Mouse (Mus musculus) stomach, embryonic 14.5 days (tissue): ENCODE measurements around the gene Chchd3. TPM values are rescaled to one million over a fixed set of nuclear protein-coding genes. Genes with fewer than 3 reads are reported as not detected.

Experiments
- ATAC-seq: fragments of 200-750 bp; cut with Nextera tagmentation; 2 replicates; pipeline ENCODE4 v1.8.0; 2017; ENCODE audit warnings: low read depth, moderate TSS enrichment; ENCODE audit not compliant: insufficient number of reproducible peaks, insufficient read depth, low FRiP score
- H3K27ac ChIP-seq: fragments of 300-500 bp; sonication (generic); 2 replicates; pipeline ENCODE4 v1.5.1; 2014; ENCODE audit warnings: mild to moderate bottlenecking, low read length, moderate library complexity, mixed read lengths
- H3K27me3 ChIP-seq: fragments of 300-500 bp; sonication (generic); 2 replicates; pipeline ENCODE4 v1.6.1; 2014; ENCODE audit warnings: low read length, control low read depth, mixed read lengths; ENCODE audit not compliant: control insufficient read depth, insufficient read depth
- H3K36me3 ChIP-seq: fragments of 300-500 bp; sonication (generic); 2 replicates; pipeline ENCODE4 v1.6.1; 2014; ENCODE audit warnings: mild to moderate bottlenecking, control low read depth, low read length, moderate library complexity, mixed read lengths; ENCODE audit not compliant: control insufficient read depth, insufficient read depth
- H3K4me1 ChIP-seq: fragments of 300-500 bp; sonication (generic); 2 replicates; pipeline ENCODE4 v1.6.1; 2014; ENCODE audit warnings: low read length, control low read depth, mixed read lengths; ENCODE audit not compliant: control insufficient read depth, insufficient read depth
- H3K4me2 ChIP-seq: fragments of 300-500 bp; sonication (generic); replicated peaks from 2 replicates; pipeline ENCODE4 v1.6.1; 2014; ENCODE audit warnings: low read depth, low read length, control low read depth
- H3K4me3 ChIP-seq: fragments of 300-500 bp; sonication (generic); 2 replicates; pipeline ENCODE4 v1.5.1; 2014; ENCODE audit warnings: low read depth, low read length, control low read depth
- H3K9ac ChIP-seq: fragments of 300-500 bp; sonication (generic); replicated peaks from 2 replicates; pipeline ENCODE4 v1.6.1; 2014; ENCODE audit warnings: low read depth, mild to moderate bottlenecking, control low read depth, low read length, moderate library complexity, mixed read lengths
- H3K9me3 ChIP-seq: fragments of 300-500 bp; sonication (generic); 2 replicates; pipeline ENCODE4 v1.6.1; 2016; ENCODE audit warnings: low read depth, low read length, control low read depth; ENCODE audit not compliant: control insufficient read depth
- WGBS: fragments of 180-500 bp; shearing (Covaris S2); extraction: QIAGEN DNeasy Blood & Tissue Kit; methylation state at CpG from one replicate; pipeline ENCODE4 v1.1.7; 2014; 5-methylcytosine and 5-hydroxymethylcytosine counted together
- polyA plus RNA-seq: library from polyadenylated mRNA; unstranded; fragments of >200 nt; fragmentation: Nextera tagmentation; extraction: Ambion mirVana; gene quantifications from 2 replicates; pipeline ENCODE4 v1.2.1, GENCODE M21; 2014

Gene Chchd3
- polyA plus RNA-seq, result 96.4 and 106 TPM in 2 replicates

GRCm38 (mm10) chr6:33059735-33060576, at the start of gene Chchd3:
Chchd3 (minus strand) TSS chr6:33060260.
- peak; percentile 100 for ATAC-seq
- no peak within 1 kb of the TSS; the same call in 1 of the 2 replicates for H3K27ac ChIP-seq
- under 1% methylated on average over 50 of the region's 50 CpGs for WGBS
- H3K27me3 ChIP-seq, result no peaks in the 10 kb centered on the region
- peak within 1 kb of the TSS; percentile 97 for H3K4me3 ChIP-seq
- peak within 1 kb of the TSS; percentile 73 for H3K4me2 ChIP-seq
- peaks cover 2% of the 10 kb centered on the region; the same call in 1 of the 2 replicates for H3K36me3 ChIP-seq
- no peaks in the 10 kb centered on the region for H3K9me3 ChIP-seq
- peaks cover 4% of the 10 kb centered on the region; the same call in 1 of the 2 replicates for H3K4me1 ChIP-seq
- H3K9ac ChIP-seq, result peak within 1 kb of the TSS; percentile 63

- Histone ChIP-seq H3K36me3 (no peaks in the 10 kb centered on the region), H3K4me1 (no peaks in the 10 kb centered on the region), H3K9ac (no peak overlapping the region), H3K27me3 (no peaks in the 10 kb centered on the region), H3K4me2 (no peak overlapping the region), H3K9me3 (no peaks in the 10 kb centered on the region), H3K27ac (no peak overlapping the region), H3K4me3 (no peak overlapping the region)
- ATAC-seq, result no peak
- WGBS, result 82% methylated on average over 6 of the region's 6 CpGs
These were observed 44.6 kb upstream of the Chchd3 start for GRCm38 (mm10) chr6:33104661-33105060.

GRCm38 (mm10) chr6:33098903-33099302, 38.8 kb upstream of the Chchd3 start:
- H3K36me3 ChIP-seq, result no peaks in the 10 kb centered on the region
- ATAC-seq, result no peak
- no peaks in the 10 kb centered on the region for H3K27me3 ChIP-seq
- H3K4me1 ChIP-seq, result no peaks in the 10 kb centered on the region
- H3K9me3 ChIP-seq, result no peaks in the 10 kb centered on the region
- 87% methylated on average over 4 of the region's 4 CpGs for WGBS
- H3K9ac ChIP-seq, result no peak overlapping the region
- H3K4me3 ChIP-seq, result no peak overlapping the region
- H3K27ac ChIP-seq, result no peak overlapping the region
- no peak overlapping the region for H3K4me2 ChIP-seq

- H3K4me3 ChIP-seq, result no peak overlapping the region
- H3K27me3 ChIP-seq, result no peaks in the 10 kb centered on the region
- no peaks in the 10 kb centered on the region for H3K36me3 ChIP-seq
- WGBS, result 74% methylated on average over 8 of the region's 8 CpGs
- H3K9me3 ChIP-seq, result no peaks in the 10 kb centered on the region
- no peak overlapping the region for H3K27ac ChIP-seq
- H3K4me1 ChIP-seq, result no peaks in the 10 kb centered on the region
- H3K9ac ChIP-seq, result no peak overlapping the region
- ATAC-seq, result no peak
- no peak overlapping the region for H3K4me2 ChIP-seq
These were observed 34.7 kb upstream of the Chchd3 start for GRCm38 (mm10) chr6:33094671-33095233.

- Histone ChIP-seq H3K27me3 (no peaks in the 10 kb centered on the region), H3K4me3 (no peak overlapping the region), H3K9me3 (no peaks in the 10 kb centered on the region), H3K4me1 (no peaks in the 10 kb centered on the region), H3K4me2 (no peak overlapping the region), H3K36me3 (no peaks in the 10 kb centered on the region), H3K9ac (no peak overlapping the region), H3K27ac (no peak overlapping the region)
- ATAC-seq, result no peak
- WGBS, result 88% methylated on average over 1 of the region's 1 CpGs
These were observed 20.1 kb upstream of the Chchd3 start for GRCm38 (mm10) chr6:33080186-33080585.

- no peak for ATAC-seq
- Histone ChIP-seq H3K4me3 (no peak overlapping the region), H3K27ac (no peak overlapping the region), H3K4me1 (no peaks in the 10 kb centered on the region), H3K9ac (no peak overlapping the region), H3K27me3 (no peaks in the 10 kb centered on the region), H3K36me3 (no peaks in the 10 kb centered on the region), H3K9me3 (no peaks in the 10 kb centered on the region), H3K4me2 (no peak overlapping the region)
- 50% methylated on average over 19 of the region's 19 CpGs for WGBS
These were observed 18.3 kb upstream of the Chchd3 start for GRCm38 (mm10) chr6:33078260-33078936.

- no peak overlapping the region for H3K27ac ChIP-seq
- H3K4me1 ChIP-seq, result no peaks in the 10 kb centered on the region
- no peaks in the 10 kb centered on the region for H3K27me3 ChIP-seq
- H3K36me3 ChIP-seq, result no peaks in the 10 kb centered on the region
- WGBS, result 66% methylated on average over 4 of the region's 4 CpGs
- no peak overlapping the region for H3K9ac ChIP-seq
- H3K9me3 ChIP-seq, result no peaks in the 10 kb centered on the region
- no peak overlapping the region for H3K4me2 ChIP-seq
- H3K4me3 ChIP-seq, result no peak overlapping the region
- no peak for ATAC-seq
These were observed 6.4 kb upstream of the Chchd3 start for GRCm38 (mm10) chr6:33066462-33066861.

- no peak overlapping the region for H3K27ac ChIP-seq
- H3K4me1 ChIP-seq, result peaks cover 4% of the 10 kb centered on the region; the same call in 1 of the 2 replicates
- peaks cover 7% of the 10 kb centered on the region; the same call in 1 of the 2 replicates for H3K36me3 ChIP-seq
- no peak for ATAC-seq
- H3K9ac ChIP-seq, result peak overlapping the region; percentile 63
- no peaks in the 10 kb centered on the region for H3K9me3 ChIP-seq
- peak overlapping the region; percentile 73 for H3K4me2 ChIP-seq
- WGBS, result 34% methylated on average over 7 of the region's 7 CpGs
- H3K27me3 ChIP-seq, result no peaks in the 10 kb centered on the region
- H3K4me3 ChIP-seq, result peak overlapping the region; percentile 97
These were observed 784 bp downstream of the Chchd3 start for GRCm38 (mm10) chr6:33059276-33059675.
